Mouse (Mus musculus) layer of hippocampus, adult 9-10 months (tissue): ENCODE data around the gene Tmem51.
"Not testable (repeated sequence)": the region's sequence is repeated elsewhere in the genome, so short reads cannot be mapped to it uniquely, and the experiment has no call there.

Experiments
- DNase-seq: peaks from one replicate; pipeline ENCODE4 v3.0.0; 2022; ENCODE audit warnings: low spot score

The Tmem51 gene

GRCm38 (mm10) chr4:142014659-142015608 is 69.2 kb downstream of the Tmem51 start, which contains the start of gene Fhad1:
Fhad1 (minus strand) TSS chr4:142015082.
- DNase-seq: no peak

GRCm38 (mm10) chr4:142011236-142011635 is 72.9 kb downstream of the Tmem51 start:
- DNase-seq: no peak

- no peak for DNase-seq
Observed at GRCm38 (mm10) chr4:142010441-142010840, 73.7 kb downstream of the Tmem51 start.

GRCm38 (mm10) chr4:142008206-142008605 is 75.9 kb downstream of the Tmem51 start:
- DNase-seq: no peak

- no peak for DNase-seq
Observed at GRCm38 (mm10) chr4:142000581-142000980, 83.5 kb downstream of the Tmem51 start.

GRCm38 (mm10) chr4:141999494-142000074 is 84.5 kb downstream of the Tmem51 start:
- DNase-seq: no peak

GRCm38 (mm10) chr4:141998282-141998821 is 85.8 kb downstream of the Tmem51 start:
- DNase-seq: no peak

- DNase-seq: no peak
Observed at GRCm38 (mm10) chr4:141996880-141997279, 87.2 kb downstream of the Tmem51 start.

- no peak for DNase-seq
Observed at GRCm38 (mm10) chr4:141996086-141996485, 88.0 kb downstream of the Tmem51 start.

- not testable (repeated sequence) for DNase-seq
Observed at GRCm38 (mm10) chr4:141994062-141994471, 90.0 kb downstream of the Tmem51 start.

GRCm38 (mm10) chr4:141993347-141994061 is 90.6 kb downstream of the Tmem51 start:
- DNase-seq: no peak

- no peak for DNase-seq
Observed at GRCm38 (mm10) chr4:141992530-141993204, 91.4 kb downstream of the Tmem51 start.

GRCm38 (mm10) chr4:141988178-141988577 is 95.9 kb downstream of the Tmem51 start:
- DNase-seq: no peak

- DNase-seq: no peak
Observed at GRCm38 (mm10) chr4:141983689-141984088, 100.4 kb downstream of the Tmem51 start.

- no peak for DNase-seq
Observed at GRCm38 (mm10) chr4:141981475-141981874, 102.6 kb downstream of the Tmem51 start.
